Mouse (Mus musculus) embryonic facial prominence, embryonic 10.5 days (tissue): Measurements from ENCODE around the gene Ptpre. TPM values are rescaled to one million over a fixed set of nuclear protein-coding genes. Genes with fewer than 3 reads are reported as not detected.

Experiments
- DNase-seq: peaks from one replicate; pipeline ENCODE4 v3.0.0-alpha.2; 2017; ENCODE audit warnings: low spot score
- H3K27ac ChIP-seq: fragments of 300-500 bp; sonication (generic); replicated peaks from 2 replicates; pipeline ENCODE4 v1.5.1; 2016; ENCODE audit warnings: mild to moderate bottlenecking
- H3K27me3 ChIP-seq: fragments of 300-500 bp; sonication (generic); replicated peaks from 2 replicates; pipeline ENCODE4 v1.6.1; 2016; ENCODE audit warnings: low read depth, mild to moderate bottlenecking; ENCODE audit not compliant: poor library complexity, severe bottlenecking
- H3K36me3 ChIP-seq: fragments of 300-500 bp; sonication (generic); replicated peaks from 2 replicates; pipeline ENCODE4 v1.6.1; 2016; ENCODE audit warnings: mild to moderate bottlenecking, moderate library complexity
- H3K4me1 ChIP-seq: fragments of 300-500 bp; sonication (generic); 2 replicates; pipeline ENCODE4 v1.6.1; 2016
- H3K4me3 ChIP-seq: fragments of 300-500 bp; sonication (generic); 2 replicates; pipeline ENCODE4 v1.5.1; 2016; ENCODE audit warnings: mild to moderate bottlenecking, moderate library complexity
- H3K9me3 ChIP-seq: fragments of 300-500 bp; sonication (generic); 2 replicates; pipeline ENCODE4 v1.6.1; 2016; ENCODE audit warnings: mild to moderate bottlenecking
- WGBS: fragments of 180-500 bp; shearing (Covaris S2); methylation state at CpG from one replicate; pipeline ENCODE4 v1.1.7; 2016; 5-methylcytosine and 5-hydroxymethylcytosine counted together
- polyA plus RNA-seq: library from polyadenylated mRNA; unstranded; fragments of >200 nt; fragmentation: Nextera tagmentation; extraction: Ambion mirVana; gene quantifications from 2 replicates; pipeline ENCODE4 v1.2.1, GENCODE M21; 2016

Ptpre gene
- polyA plus RNA-seq, 1 experiment from 2014 or later, result 1.0 TPM

DNA sequence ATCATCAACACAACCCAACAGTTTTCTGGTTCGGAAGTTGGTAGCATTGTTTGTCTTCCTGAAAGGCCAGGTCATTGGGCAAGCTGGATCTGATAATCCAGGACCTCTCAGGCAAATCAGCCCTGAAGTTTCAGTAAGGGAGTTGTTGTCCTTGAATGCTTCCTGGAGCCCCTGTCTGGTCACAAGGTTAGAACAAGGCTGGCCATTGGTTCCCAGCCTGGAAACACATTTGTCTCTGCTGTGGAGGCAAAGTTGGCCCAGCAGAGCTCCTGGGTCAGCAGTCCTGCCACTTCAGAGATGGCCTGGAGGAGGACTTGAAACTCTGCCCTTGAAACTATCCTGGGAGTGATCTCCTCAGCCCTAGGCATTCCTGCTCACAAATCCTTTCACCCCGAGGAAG is 2.1 kb downstream of the Ptpre start:
- no peaks in the 10 kb centered on the region for H3K36me3 ChIP-seq
- H3K4me3 ChIP-seq, result no peak overlapping the region
- WGBS, result 78% methylated on average over 2 of the region's 2 CpGs
- peaks cover 13% of the 10 kb centered on the region for H3K4me1 ChIP-seq
- no peak for DNase-seq
- H3K27me3 ChIP-seq, result peaks cover 30% of the 10 kb centered on the region
- H3K9me3 ChIP-seq, result no peaks in the 10 kb centered on the region
- H3K27ac ChIP-seq, result no peak overlapping the region

DNA sequence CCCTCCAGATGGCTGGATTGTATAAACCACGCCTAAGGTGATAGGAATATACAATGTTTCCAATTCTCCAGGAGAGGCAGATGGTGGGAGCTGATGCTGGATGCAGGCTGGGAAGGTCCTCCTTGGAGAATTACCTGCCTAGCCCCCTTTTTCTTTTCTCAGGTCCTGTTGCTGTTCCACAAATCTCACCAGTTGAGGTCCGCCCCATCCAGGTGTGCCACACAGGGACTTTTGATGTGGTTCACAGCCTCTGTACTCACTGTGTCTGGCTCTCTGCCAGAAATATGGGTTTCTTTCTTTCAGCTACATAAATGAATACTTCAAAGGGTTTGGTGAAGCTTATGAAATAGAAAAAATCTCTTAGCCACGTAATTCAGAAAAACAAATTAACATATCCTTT is 5.0 kb downstream of the Ptpre start:
- H3K36me3 ChIP-seq, result no peaks in the 10 kb centered on the region
- H3K9me3 ChIP-seq, result no peaks in the 10 kb centered on the region
- peaks cover 30% of the 10 kb centered on the region for H3K27me3 ChIP-seq
- DNase-seq, result no peak
- no peak overlapping the region for H3K4me3 ChIP-seq
- H3K4me1 ChIP-seq, result peaks cover 15% of the 10 kb centered on the region
- WGBS, result 84% methylated on average over 3 of the region's 3 CpGs
- no peak overlapping the region for H3K27ac ChIP-seq

DNA sequence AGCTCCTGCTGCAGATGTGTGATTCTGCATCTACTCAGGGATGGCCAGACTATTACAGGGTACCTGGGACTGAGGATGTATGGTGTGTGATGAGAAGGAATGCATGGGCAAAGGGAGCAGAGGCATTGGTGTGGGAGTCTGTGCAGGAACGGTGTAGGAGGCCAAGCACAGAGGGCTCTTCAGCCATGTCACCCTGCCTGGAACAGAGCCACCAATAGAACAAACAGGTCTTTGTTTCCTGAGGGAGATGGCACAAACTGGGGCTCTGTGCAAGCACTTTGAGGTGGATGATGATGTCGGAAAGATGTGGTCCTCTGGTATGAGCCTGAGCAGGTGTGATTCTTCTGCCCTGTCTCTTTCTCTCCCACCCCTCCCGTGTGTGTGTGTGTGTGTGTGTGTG is 5.8 kb downstream of the Ptpre start:
- no peak overlapping the region for H3K27ac ChIP-seq
- peaks cover 8% of the 10 kb centered on the region for H3K4me1 ChIP-seq
- 54% methylated on average over 3 of the region's 3 CpGs for WGBS
- no peaks in the 10 kb centered on the region for H3K9me3 ChIP-seq
- no peak overlapping the region for H3K4me3 ChIP-seq
- no peaks in the 10 kb centered on the region for H3K36me3 ChIP-seq
- H3K27me3 ChIP-seq, result peaks cover 26% of the 10 kb centered on the region
- DNase-seq, result no peak

DNA sequence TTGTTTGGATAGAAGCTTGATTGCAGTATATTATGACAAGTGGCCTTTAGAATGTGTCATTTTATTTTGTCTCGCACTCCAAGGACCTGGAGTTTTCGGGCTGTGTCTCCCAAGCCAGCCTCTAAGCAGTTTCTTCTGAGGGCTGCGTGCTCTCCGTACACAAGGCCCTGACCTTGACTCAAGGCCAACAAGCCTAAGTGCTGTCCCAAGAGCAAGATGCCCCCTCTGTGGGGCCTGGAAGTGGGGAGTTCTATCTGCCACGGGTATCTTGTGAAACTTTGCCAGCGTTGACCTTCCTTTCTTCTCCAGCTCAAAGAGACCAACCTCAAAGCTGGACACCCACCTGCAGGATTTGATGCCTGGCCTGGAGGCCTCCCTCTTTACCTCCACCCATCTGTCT is 7.0 kb downstream of the Ptpre start:
- Histone ChIP-seq H3K4me1 (peaks cover 7% of the 10 kb centered on the region; the same call in 1 of the 2 replicates), H3K27me3 (peaks cover 13% of the 10 kb centered on the region)
- WGBS, result 92% methylated on average over 6 of the region's 6 CpGs

DNA sequence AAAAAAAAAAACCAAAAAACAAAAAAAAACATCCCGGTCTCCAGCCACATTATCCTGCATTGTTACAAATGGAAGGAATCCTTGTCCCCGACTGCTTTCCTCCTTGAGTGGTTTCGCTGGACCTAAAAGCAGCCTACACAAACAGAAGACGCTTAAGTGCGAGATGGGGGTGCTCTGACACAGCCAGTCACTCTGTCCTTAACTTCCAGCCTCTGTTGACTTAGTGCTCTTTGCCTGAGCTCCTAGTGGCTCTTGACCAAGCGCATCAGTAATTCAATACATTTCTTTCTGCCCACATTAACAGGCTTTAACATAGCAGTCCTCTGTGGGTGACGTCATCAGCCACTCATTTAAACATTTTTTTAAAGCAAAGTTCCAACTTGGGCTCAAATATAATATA is 8.7 kb downstream of the Ptpre start:
- H3K27me3 ChIP-seq, result no peaks in the 10 kb centered on the region
- H3K36me3 ChIP-seq, result no peaks in the 10 kb centered on the region
- DNase-seq, result no peak
- H3K9me3 ChIP-seq, result no peaks in the 10 kb centered on the region
- no peak overlapping the region for H3K4me3 ChIP-seq
- H3K4me1 ChIP-seq, result peaks cover 15% of the 10 kb centered on the region
- 74% methylated on average over 7 of the region's 7 CpGs for WGBS
- H3K27ac ChIP-seq, result no peak overlapping the region

More for the DNA sequence above, 7.0 kb downstream of the Ptpre start:
- Histone ChIP-seq H3K9me3 (no peaks in the 10 kb centered on the region), H3K27ac (no peak overlapping the region), H3K4me3 (no peak overlapping the region), H3K36me3 (no peaks in the 10 kb centered on the region)
- no peak for DNase-seq

DNA sequence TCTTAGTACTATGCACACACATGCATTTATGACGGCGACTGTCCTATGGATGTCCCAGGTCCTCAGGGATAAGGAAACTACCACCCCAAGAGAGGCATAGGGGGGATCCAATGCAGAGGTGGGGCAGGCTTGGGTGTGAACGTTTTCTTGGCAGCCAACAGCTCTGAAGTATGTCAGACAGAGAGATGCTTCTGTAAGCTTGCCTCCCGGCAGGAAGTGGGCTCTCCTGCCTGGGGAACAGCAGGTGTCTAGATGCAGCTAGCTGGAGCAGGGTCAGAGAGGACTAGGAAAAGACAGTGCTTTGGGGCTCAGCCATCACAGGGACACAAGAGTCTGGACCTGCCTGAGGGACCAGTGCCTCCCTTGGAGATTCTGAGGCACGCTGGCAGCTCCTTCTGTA is 9.2 kb downstream of the Ptpre start:
- WGBS, result 60% methylated on average over 5 of the region's 5 CpGs

DNA sequence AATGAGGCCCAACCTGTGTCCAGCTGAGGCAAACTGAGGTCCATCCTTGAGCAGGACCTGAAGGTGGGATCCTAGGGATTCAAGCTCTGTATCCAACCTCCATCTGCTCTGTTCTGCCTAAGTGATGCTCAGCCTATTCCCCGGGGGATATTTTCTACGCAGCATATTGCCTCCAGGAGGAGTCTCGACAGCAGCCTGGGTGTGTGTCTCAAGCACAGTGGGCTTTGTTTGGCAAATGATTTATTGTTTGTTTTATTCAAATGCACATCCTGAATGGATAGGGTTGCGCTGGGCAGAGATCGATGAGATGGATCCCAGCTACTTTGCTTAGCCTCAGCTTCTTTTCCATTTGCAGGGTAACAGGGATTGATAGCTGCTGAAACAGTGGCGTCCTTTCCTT is 11.2 kb downstream of the Ptpre start:
- H3K4me3 ChIP-seq, result no peak overlapping the region
- H3K36me3 ChIP-seq, result no peaks in the 10 kb centered on the region
- 66% methylated on average over 6 of the region's 6 CpGs for WGBS
- peaks cover 15% of the 10 kb centered on the region for H3K4me1 ChIP-seq
- DNase-seq, result no peak
- no peaks in the 10 kb centered on the region for H3K9me3 ChIP-seq
- no peak overlapping the region for H3K27ac ChIP-seq
- no peaks in the 10 kb centered on the region for H3K27me3 ChIP-seq

More for the DNA sequence above, 9.2 kb downstream of the Ptpre start:
- H3K27me3 ChIP-seq, result no peaks in the 10 kb centered on the region
- H3K4me1 ChIP-seq, result peaks cover 15% of the 10 kb centered on the region
- no peaks in the 10 kb centered on the region for H3K36me3 ChIP-seq
- DNase-seq, result no peak
- H3K27ac ChIP-seq, result no peak overlapping the region
- H3K4me3 ChIP-seq, result no peak overlapping the region
- H3K9me3 ChIP-seq, result no peaks in the 10 kb centered on the region

DNA sequence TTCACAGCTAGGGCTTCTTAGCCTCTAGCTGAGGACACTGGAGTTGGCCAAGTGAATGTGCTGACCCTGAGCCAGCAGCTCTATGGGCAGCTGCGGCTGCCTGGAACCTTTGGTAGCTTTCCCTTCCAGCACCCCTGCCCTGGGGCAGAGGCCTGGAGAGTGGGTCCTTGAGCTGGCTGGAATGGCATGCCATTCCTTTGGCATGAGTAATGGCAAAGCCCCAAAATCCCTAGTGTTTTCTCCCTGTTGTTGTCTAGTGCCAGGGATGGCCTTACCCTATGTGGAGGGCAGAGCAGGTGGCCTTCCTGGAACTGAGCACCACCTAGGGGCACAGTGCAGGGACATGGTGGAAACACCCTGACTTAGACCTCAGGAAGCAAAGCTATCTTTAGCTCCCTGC is 14.3 kb downstream of the Ptpre start:
- Histone ChIP-seq H3K9me3 (no peaks in the 10 kb centered on the region), H3K36me3 (no peaks in the 10 kb centered on the region), H3K4me3 (no peak overlapping the region), H3K27ac (no peak overlapping the region), H3K4me1 (peaks cover 14% of the 10 kb centered on the region), H3K27me3 (no peaks in the 10 kb centered on the region)
- no peak for DNase-seq
- 84% methylated on average over 1 of the region's 1 CpGs for WGBS

DNA sequence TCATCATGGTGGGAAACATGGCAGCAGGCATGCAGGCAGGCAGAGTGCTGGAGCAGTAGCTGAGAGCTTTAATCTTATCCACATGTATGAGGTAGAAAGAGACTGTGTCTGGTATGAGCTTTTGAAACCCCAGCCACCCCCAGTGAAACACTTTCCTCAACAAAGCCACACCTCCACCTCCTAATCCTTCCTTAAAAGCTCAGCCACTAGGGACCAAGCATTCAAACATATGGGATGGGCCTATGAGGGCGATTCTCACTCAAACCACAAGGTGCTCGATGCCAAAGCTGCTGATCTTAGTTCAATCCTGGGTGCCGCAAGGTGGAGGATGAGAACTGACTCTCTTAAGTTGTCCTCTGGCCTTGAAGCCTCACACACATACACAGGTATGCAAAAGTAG is 16.3 kb downstream of the Ptpre start:
- H3K4me3 ChIP-seq, result no peak overlapping the region
- no peak for DNase-seq
- H3K4me1 ChIP-seq, result peaks cover 10% of the 10 kb centered on the region
- no peaks in the 10 kb centered on the region for H3K27me3 ChIP-seq
- no peak overlapping the region for H3K27ac ChIP-seq
- H3K36me3 ChIP-seq, result no peaks in the 10 kb centered on the region
- 78% methylated on average over 3 of the region's 3 CpGs for WGBS
- H3K9me3 ChIP-seq, result no peaks in the 10 kb centered on the region

DNA sequence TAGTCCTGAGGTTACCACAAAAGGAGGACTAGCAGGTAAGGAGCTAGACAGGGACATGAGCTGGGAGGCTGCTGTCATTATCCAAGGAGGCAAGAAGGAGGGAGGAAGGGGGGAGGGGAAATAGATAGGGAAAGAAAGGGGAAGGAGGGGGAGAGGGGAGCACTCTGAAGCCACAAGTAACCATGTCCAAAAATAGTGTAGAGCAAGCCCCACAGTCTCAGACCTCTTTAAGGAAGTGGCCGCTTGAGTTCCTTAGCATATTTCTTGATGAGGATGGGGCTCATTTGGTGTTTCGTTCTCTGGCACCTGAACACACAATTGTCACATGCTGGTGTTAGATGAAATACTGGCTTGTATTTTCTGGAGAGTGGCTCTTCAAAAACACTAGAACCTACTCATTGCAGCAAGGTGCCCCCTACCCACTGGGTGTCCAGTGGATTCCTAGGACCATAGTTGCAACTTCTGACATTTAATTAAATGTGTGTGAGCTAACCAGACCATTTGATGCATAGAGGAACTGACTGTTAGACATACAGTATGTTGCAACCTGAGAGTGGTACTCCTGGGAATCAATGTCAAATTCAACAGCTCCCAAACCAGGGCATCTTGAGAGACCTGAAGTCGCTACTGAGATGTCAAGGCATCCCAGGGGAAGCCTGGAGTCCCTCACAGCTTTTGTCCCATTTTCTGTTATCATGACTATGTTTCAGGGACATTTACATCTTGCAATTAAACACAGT is 19.6 kb downstream of the Ptpre start:
- Histone ChIP-seq H3K36me3 (no peaks in the 10 kb centered on the region), H3K9me3 (no peaks in the 10 kb centered on the region), H3K27ac (no peak overlapping the region), H3K27me3 (no peaks in the 10 kb centered on the region), H3K4me3 (no peak overlapping the region), H3K4me1 (no peaks in the 10 kb centered on the region)
- no peak for DNase-seq
- 85% methylated on average over 3 of the region's 3 CpGs for WGBS

DNA sequence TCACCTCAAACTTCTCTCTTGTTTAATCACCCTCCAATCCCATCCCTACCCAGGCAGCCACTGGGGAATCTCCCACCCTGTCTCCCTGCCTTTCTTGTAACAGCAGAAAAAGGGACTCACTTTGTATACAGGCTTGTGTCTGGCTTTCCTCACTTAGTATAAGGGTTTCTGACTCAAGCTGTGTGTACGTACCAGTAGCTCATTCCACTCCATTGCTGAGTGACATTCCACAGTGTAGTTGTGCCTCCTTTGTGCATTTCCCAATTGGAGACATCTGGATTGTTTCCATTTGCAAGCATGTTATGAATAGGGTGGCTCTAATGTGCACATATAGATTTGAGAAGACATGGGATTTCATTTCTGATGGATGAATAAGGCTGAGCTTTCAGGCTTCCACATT is 23.0 kb downstream of the Ptpre start:
- H3K9me3 ChIP-seq, result no peaks in the 10 kb centered on the region
- 69% methylated on average over 1 of the region's 1 CpGs for WGBS
- DNase-seq, result no peak
- H3K4me1 ChIP-seq, result no peaks in the 10 kb centered on the region
- no peaks in the 10 kb centered on the region for H3K36me3 ChIP-seq
- H3K27me3 ChIP-seq, result no peaks in the 10 kb centered on the region
- H3K4me3 ChIP-seq, result no peak overlapping the region
- no peak overlapping the region for H3K27ac ChIP-seq

DNA sequence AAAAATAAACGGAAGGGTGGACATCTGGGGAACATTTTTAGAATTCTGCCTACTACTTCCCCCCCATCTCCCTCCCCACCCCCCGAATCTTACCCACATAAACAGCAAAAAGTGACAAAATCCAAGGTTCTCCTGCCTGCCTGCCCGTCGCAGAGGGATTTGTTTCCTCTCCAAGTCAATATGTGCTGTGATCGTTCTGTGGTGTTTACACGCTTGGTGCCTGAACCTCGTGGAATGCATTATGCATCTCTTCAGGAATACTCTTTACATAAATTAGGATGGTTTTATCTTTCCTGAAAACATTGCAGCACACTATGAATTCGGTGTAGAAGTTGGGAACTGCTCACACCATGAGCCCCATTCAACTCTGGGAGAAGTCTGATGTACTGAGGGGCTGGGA is 26.7 kb downstream of the Ptpre start:
- H3K36me3 ChIP-seq, result no peaks in the 10 kb centered on the region
- WGBS, result 85% methylated on average over 8 of the region's 8 CpGs
- H3K4me1 ChIP-seq, result peaks cover 8% of the 10 kb centered on the region
- H3K27ac ChIP-seq, result no peak overlapping the region
- H3K4me3 ChIP-seq, result no peak overlapping the region
- no peaks in the 10 kb centered on the region for H3K9me3 ChIP-seq
- DNase-seq, result no peak
- no peaks in the 10 kb centered on the region for H3K27me3 ChIP-seq

DNA sequence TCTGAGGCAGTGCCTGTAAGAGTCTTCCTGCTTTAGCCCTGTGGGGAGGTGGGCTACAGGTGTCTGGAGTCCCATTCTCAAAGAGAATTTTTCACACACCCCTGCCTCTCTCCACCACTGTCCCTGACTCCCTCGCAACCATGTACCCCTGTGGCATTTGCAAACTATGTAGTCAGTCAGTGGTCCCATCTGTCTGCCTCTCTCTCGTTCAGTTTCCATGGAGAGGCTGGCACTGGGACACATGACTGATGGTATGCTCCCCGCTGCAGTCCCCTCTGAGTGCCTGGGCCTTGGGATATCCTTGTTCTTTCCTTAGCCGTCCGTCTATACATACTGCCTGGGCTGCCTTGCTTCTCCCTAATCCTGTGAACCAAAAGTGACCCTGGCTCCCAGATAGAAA is 28.7 kb downstream of the Ptpre start:
- H3K4me3 ChIP-seq, result no peak overlapping the region
- WGBS, result 90% methylated on average over 5 of the region's 5 CpGs
- H3K4me1 ChIP-seq, result peaks cover 10% of the 10 kb centered on the region
- no peak for DNase-seq
- no peaks in the 10 kb centered on the region for H3K9me3 ChIP-seq
- no peaks in the 10 kb centered on the region for H3K36me3 ChIP-seq
- no peak overlapping the region for H3K27ac ChIP-seq
- H3K27me3 ChIP-seq, result no peaks in the 10 kb centered on the region
